Mouse (Mus musculus) CD8-positive naive resting alpha-beta T cell, adult 2 months (primary cell): ENCODE measurements around the gene Cfb.
"Not testable (repeated sequence)": the region's sequence is repeated elsewhere in the genome, so short reads cannot be mapped to it uniquely, and the experiment has no call there.

Experiments used
- DNase-seq, 2 experiments: peaks; one replicate each; pipeline ENCODE4 v3.0.0; 2022; ENCODE audit warnings: low read depth in 2 of 2, low spot score in 2 of 2

Gene Cfb

DNA sequence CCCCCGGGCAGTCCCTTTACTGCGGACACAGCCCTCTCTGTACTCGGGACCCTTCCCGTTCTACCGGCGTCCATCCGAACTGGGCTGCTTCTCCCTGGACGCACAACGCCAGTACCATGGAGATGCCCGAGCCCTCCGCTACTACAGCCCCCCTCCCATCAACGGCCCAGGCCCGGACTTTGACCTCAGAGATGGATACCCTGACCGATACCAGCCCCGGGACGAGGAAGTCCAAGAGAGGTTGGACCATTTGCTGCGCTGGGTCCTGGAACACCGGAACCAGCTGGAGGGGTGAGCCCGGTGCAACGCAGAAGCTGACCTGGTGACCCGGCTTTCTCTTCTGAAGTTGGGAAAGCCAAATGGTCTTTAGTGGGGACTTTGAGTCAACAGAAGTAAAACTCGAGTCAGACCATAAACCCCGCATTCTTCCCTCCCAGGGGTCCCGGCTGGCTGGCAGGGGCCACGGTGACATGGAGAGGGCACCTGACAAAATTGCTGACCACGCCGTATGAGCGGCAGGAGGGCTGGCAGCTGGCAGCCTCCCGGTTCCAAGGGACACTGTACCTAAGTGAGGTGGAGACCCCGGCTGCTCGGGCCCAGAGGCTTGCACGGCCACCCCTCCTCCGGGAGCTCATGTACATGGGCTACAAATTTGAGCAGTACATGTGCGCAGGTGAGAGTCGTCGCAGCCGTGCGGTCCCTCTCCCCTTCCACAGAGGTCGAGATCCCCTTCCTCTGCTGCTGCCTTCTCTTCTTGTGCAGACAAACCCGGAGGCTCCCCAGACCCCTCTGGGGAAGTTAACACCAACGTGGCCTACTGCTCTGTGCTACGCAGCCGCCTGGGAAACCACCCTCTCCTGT lies 24.6 kb downstream of the Cfb start:
- no peak for DNase-seq

DNA sequence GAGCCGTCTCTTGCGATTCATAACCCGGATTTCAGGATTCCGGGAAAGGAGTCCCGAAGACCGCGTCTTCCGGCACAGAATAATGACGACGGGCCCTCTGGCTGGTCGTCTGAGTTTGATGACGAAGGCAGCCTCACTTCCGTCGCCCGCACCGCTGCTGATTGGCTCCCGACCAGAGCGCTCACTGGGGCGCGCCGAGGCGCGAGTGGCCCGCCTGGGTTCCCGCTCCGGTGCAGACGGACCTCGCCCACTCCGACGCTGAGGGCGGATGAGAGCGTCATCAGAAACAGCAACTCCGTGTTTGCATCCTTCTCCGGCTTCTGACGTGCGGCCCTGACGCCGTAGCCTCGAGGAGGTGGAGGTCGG lies 25.5 kb downstream of the Cfb start, which contains the start of the genes Stk19 and Dxo:
TSS of gene Stk19 (minus strand) at position 90 of the 366 bp plus-strand sequence.
TSS of gene Dxo (plus strand) at position 164 of the 366 bp plus-strand sequence.
- DNase-seq: peak; percentile 91 to 93

DNA sequence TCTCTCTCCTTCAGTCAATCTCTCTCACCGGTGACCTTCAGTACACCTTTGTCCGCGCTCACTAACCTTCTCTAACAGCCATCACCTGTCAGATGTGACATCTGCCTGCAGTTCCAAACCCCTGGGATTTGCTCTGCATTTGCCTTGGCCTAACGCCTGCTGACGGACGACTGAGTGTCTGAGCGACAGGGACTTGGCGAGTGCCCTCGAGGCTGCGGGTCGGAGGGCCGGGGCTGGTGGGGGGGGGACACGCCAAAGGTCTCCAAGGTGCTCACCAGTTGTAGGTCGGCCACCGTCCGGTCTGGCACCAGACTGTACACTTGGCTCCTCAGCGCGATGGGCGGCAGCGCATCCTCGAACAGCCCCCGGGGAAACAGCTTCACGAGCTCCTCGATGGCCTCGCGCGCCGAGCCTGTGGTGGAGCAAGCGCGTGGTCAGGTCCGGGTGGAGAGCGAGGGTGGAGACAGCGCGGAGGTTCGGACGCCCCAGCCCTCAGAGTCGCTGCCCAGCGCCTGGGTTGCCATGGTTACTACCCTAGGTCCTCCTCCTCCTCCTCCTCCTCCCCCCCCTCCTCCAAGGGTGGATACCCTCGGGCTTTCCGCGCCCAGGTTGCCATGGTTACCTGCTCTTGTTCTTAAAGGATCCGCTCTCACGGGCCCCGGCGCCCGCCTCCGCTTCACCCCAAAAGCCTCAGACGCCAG lies 26.0 kb downstream of the Cfb start:
- no peak for DNase-seq

DNA sequence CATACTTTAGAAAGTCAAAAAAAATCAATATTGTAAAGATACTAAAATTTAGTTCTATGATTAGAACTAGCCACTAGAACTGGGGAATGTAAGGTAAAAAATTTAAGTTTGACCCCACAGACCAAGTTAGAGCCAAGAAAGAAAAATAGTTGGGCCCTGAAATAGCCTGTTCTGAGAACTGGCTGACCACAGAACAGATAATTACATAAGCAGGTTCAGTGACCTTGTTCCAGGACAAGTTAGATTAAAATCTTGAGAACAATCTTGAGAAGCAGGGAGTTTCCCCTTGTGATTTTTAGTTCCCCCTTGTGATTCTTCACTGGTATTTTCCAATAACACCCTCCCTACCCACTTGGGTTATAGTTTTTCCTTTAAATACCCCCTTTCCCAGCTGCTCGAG lies 31.5 kb downstream of the Cfb start:
- not testable (repeated sequence) for DNase-seq

DNA sequence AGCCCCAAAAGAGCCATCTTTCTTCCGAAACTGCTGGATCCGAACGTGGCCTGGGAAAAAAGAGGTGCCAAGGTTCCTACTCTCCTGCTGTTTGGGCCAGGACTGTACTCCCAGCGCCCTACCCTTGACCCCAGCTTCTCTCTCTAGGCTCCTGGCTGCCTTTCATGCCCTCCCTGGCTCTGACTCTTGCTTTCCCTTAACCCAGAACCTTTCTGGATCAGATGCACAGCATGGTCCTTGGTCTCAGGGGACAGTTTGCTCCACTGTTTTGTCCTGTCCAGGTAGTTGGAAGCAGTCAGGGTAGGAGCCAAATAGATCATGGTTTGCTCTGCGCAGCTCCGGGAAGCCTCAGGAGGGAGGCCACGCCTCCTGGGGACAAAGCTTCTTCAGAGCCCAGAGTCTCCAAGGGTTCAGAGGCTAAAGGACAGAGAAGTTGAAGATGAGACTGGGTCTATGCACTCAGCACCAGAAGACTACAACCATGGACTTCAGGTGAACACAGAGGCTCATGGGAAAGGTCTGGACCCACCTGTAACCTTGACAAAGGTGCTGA lies 47.4 kb downstream of the Cfb start:
- DNase-seq: no peak

DNA sequence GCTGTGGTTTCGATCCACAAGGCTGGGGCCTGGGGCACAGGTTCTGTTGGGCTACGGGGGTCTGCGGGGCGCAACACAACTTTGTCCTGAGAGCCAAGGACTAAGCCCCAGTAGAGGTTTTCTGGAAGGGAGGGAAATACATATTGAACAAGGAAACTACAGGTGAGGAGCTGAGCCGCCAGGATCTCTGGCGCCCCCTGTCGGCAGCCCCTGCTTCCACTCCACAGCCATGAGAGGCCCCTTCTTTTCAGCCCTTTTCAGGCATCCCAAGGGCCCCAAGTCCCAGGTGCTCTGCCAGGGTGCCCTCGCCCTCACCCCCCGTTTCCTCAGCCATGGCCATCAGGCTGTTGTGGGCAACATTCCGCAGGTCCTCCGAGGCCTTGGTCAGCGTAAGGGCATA lies 48.6 kb downstream of the Cfb start:
- peak; percentile 23 to 32 for DNase-seq

DNA sequence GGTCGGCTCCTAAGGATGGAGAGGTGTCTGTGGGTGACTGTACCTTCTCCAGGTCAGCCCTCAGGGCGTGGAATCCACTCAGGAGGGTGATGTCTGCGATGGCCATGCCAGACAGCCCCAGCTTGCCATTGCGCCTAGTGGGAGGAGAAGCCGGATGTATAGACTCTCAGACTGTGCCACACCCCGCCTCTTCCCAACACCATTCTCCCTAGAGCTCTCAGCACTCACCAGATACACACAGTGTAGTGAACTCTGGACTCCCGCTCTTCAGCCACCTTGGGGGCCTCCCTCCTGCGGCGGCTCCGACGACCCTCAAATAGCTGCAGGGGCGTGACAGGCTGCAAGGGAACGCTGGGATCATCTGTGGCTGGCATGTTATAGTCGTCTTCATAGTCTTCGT lies 51.0 kb downstream of the Cfb start:
- DNase-seq: no peak

DNA sequence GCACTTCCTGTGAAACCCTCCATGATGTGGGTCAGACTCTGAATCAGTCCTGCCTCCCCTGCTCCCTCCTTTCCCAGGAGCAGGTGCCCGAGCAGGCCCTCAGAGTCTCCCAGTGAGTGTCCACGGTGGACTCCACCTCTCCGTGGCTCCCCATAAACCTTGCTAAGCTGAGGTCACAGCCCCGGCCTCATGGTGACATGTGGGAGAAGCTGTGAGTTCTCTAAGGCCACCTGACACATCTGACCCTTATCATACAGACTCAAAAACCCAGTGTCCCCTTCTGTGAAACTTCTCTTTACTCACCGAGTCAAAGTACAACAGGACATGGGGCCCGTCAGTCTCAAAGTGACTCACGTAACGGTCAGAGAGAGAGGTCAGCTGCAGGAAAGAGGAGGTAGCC lies 51.5 kb downstream of the Cfb start:
- not testable (repeated sequence) for DNase-seq

DNA sequence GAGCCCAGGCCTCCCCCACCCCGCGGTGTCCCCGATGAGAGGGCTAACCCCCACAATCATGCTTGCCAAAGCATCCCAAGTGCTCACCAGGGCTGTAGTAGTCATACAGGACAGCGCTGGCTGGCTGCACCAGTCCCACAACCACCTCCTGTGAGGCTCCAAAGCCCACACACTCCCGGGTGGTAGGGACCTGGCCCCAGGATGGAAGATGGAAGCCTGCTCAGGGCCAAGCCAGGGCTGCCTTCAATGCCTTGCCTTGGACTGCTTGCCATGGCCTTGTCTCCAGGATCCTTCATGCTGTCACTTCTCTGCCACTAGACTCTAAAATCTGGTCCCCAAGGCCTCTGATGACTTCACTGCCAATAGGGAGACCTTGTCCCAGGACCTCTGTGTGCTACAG lies 51.9 kb downstream of the Cfb start:
- not testable (repeated sequence) for DNase-seq

DNA sequence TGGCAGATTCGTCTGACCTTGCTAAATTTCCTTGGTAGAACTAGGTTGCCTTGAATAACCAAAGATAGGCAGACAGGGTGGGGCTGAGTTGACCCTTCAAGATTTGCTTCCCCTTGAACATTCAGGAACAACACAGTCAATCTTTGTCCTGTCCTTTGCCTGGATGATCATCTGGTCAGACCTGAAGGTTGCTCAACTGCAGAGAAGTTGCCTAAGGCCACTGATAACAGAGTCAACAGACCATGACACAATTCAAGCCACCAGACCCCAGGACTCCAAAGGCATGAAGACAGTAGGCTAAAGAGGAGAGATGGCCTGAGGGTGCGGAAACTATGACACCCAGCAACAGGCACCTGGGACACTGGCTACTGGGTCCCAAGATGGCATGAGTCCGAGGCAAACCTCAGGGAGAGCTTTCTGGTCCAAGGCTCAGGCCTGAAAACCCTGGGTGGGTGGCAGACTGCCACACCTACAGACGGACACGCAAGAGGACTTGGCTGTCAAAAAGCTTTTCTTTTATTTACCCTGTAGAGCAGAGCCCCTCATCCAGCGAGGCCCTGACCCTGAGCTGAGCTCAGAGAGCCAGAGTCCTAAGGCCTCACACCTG lies 53.6 kb downstream of the Cfb start:
- DNase-seq: no peak

DNA sequence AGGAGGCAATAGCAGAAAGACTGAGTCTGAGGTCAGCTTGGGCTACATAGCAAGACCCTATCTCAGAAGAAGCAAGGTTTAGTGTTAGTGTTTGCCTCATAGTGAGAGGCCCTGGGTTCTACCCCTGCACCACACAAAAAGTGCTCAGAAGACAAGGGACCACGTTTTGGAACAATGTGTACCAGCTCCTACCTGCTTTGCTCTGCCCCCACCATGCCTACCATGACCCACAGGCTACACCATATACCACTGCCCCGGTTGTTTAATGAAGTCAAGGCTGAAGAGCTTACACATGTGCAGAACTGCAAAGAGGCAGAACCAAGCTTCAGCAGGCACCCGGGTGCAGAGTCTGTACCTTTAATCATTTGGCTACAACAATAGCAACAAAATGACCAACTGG lies 55.1 kb downstream of the Cfb start:
- DNase-seq: no peak
